Mouse (Mus musculus) intestine, embryonic 16.5 days (tissue): ENCODE results near the gene Cdca3. TPM values are rescaled to one million over a fixed set of nuclear protein-coding genes. Genes with fewer than 3 reads are reported as not detected.

Source experiments
- ATAC-seq: fragments of 200-750 bp; cut with Nextera tagmentation; 2 replicates; pipeline ENCODE4 v1.8.0; 2017; ENCODE audit warnings: moderate TSS enrichment, moderate library complexity
- H3K27ac ChIP-seq: fragments of 300-500 bp; sonication (generic); 2 replicates; pipeline ENCODE4 v1.5.1; 2014; ENCODE audit warnings: mild to moderate bottlenecking, low read length
- H3K27me3 ChIP-seq: fragments of 300-500 bp; sonication (generic); replicated peaks from 2 replicates; pipeline ENCODE4 v1.6.1; 2014; ENCODE audit warnings: low read length, control low read depth, mixed read lengths; ENCODE audit not compliant: control insufficient read depth, insufficient read depth
- H3K36me3 ChIP-seq: fragments of 300-500 bp; sonication (generic); 2 replicates; pipeline ENCODE4 v1.6.1; 2014; ENCODE audit warnings: low read length, control low read depth; ENCODE audit not compliant: control insufficient read depth, insufficient read depth
- H3K4me1 ChIP-seq: fragments of 300-500 bp; sonication (generic); 2 replicates; pipeline ENCODE4 v1.6.1; 2014; ENCODE audit warnings: low read length, control low read depth, mixed read lengths; ENCODE audit not compliant: control insufficient read depth, insufficient read depth
- H3K4me2 ChIP-seq: fragments of 300-500 bp; sonication (generic); 2 replicates; pipeline ENCODE4 v1.6.1; 2014; ENCODE audit warnings: low read depth, low read length, control low read depth
- H3K4me3 ChIP-seq: fragments of 300-500 bp; sonication (generic); 2 replicates; pipeline ENCODE4 v1.5.1; 2014; ENCODE audit warnings: mild to moderate bottlenecking, low read length
- H3K9ac ChIP-seq: fragments of 300-500 bp; sonication (generic); 2 replicates; pipeline ENCODE4 v1.6.1; 2014; ENCODE audit warnings: low read depth, low read length
- H3K9me3 ChIP-seq: fragments of 300-500 bp; sonication (generic); 2 replicates; pipeline ENCODE4 v1.6.1; 2016; ENCODE audit warnings: low read length, control low read depth; ENCODE audit not compliant: control insufficient read depth
- WGBS: fragments of 180-500 bp; shearing (Covaris S2); extraction: QIAGEN DNeasy Blood & Tissue Kit; methylation state at CpG from one replicate; pipeline ENCODE4 v1.1.7; 2014; 5-methylcytosine and 5-hydroxymethylcytosine counted together
- polyA plus RNA-seq: library from polyadenylated mRNA; unstranded; fragments of >200 nt; fragmentation: Nextera tagmentation; extraction: Ambion mirVana; gene quantifications from 2 replicates; pipeline ENCODE4 v1.2.1, GENCODE M21; 2015

Cdca3 gene
- polyA plus RNA-seq, 1 experiment from 2014 or later, result 183 TPM

DNA sequence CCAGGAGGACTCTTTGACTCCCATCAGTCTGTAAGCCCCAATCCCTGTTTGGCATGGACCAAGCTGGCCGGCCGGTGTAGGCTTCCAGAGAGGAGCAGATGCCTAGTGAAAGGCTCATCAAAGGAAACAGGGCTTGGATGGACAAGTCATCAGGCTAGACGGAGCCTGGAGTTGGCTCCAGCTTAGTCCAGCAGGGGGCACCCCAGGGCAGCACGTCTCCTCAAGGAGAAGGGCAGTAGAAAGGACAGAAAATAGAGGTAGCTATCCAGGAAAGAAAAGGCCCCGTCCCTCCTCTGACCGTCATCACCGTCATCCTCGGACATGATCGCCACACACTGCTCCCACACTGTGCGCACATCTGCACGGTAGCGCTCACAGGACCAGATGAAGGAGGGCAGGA lies 30.4 kb downstream of the Cdca3 start:
- H3K4me2 ChIP-seq, result no peak overlapping the region
- no peak overlapping the region for H3K27ac ChIP-seq
- H3K36me3 ChIP-seq, result no peaks in the 10 kb centered on the region
- peak overlapping the region; percentile 20; the same call in 1 of the 2 replicates for H3K9ac ChIP-seq
- peak; percentile 22; the same call in 1 of the 2 replicates for ATAC-seq
- H3K4me1 ChIP-seq, result peaks cover 23% of the 10 kb centered on the region
- H3K9me3 ChIP-seq, result no peaks in the 10 kb centered on the region
- peaks cover 18% of the 10 kb centered on the region; the same call in 1 of the 2 replicates for H3K27me3 ChIP-seq
- WGBS, result 9% methylated on average over 12 of the region's 12 CpGs
- no peak overlapping the region for H3K4me3 ChIP-seq

DNA sequence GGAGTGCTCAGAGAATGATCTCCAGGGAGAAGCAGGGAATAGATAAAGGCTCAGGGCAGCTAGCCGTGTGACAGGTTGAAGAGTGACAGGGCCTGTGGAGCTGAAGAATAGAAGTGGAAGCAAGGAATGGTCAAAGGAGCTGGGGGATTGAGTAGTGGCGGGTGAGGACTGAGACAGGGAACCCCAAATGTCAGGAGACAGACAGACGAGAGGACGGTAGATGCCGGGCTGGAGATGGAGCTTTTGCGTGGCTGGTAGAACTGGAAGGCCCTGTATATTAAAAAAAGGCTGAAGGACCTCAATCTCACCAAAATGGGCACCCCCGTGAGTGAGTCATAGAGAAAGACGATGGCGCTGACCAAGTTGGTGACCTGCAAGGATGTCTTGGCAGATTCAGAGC lies 31.2 kb downstream of the Cdca3 start:
- H3K9ac ChIP-seq, result no peak overlapping the region
- no peaks in the 10 kb centered on the region for H3K36me3 ChIP-seq
- H3K4me1 ChIP-seq, result peaks cover 23% of the 10 kb centered on the region
- H3K27ac ChIP-seq, result no peak overlapping the region
- H3K27me3 ChIP-seq, result peaks cover 20% of the 10 kb centered on the region; the same call in 1 of the 2 replicates
- no peak for ATAC-seq
- H3K4me2 ChIP-seq, result no peak overlapping the region
- H3K9me3 ChIP-seq, result no peaks in the 10 kb centered on the region
- H3K4me3 ChIP-seq, result no peak overlapping the region
- WGBS, result 86% methylated on average over 9 of the region's 9 CpGs

DNA sequence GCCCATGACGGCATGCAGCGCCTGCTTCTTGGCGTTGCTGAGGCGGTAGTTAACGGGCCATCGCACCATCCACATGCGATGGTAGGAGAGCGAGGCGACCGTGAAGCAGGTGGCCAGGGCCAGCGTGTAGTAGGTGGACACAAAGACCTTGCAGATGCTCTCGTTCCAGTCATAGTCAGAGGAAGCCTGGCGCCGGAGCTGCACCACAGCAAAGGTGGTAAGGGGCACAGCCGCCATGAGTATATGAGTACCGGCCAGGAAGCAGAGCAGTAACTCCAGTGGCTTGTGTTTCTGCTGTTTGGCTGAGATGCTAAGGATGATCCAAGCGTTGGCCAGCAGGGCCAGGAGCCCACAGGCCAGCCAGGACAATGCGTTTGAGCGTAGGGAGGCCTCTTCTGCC lies 31.9 kb downstream of the Cdca3 start:
- no peak for ATAC-seq
- Histone ChIP-seq H3K4me3 (no peak overlapping the region), H3K27ac (no peak overlapping the region), H3K36me3 (no peaks in the 10 kb centered on the region), H3K27me3 (peaks cover 20% of the 10 kb centered on the region; the same call in 1 of the 2 replicates), H3K9ac (no peak overlapping the region), H3K9me3 (no peaks in the 10 kb centered on the region), H3K4me2 (no peak overlapping the region), H3K4me1 (peaks cover 17% of the 10 kb centered on the region)
- WGBS, result 74% methylated on average over 19 of the region's 19 CpGs

DNA sequence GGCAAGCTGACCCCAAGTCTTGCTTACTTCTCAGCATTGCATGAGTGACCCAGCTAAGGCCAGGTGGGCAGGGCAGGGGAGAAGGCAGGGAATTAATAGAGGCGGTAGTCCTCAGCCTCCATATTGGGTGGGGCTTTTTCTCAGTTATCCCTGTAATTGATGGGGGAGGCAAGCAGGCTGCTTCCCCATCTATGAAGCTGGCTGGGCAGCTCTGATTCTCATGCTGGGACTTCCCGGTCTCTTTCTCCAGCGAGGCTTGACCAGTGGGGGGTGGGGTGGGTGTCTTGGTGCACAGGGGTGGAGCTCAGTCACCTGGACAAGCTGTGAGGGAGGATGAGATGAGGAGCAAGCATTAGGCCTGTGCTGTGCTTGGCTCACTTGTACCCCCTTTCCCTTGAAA lies 32.5 kb downstream of the Cdca3 start:
- Histone ChIP-seq H3K4me2 (no peak overlapping the region), H3K4me1 (peaks cover 17% of the 10 kb centered on the region), H3K36me3 (no peaks in the 10 kb centered on the region), H3K27me3 (peaks cover 20% of the 10 kb centered on the region; the same call in 1 of the 2 replicates), H3K9ac (no peak overlapping the region), H3K4me3 (no peak overlapping the region), H3K9me3 (no peaks in the 10 kb centered on the region), H3K27ac (no peak overlapping the region)
- ATAC-seq, result no peak
- WGBS, result 42% methylated on average over 3 of the region's 3 CpGs

DNA sequence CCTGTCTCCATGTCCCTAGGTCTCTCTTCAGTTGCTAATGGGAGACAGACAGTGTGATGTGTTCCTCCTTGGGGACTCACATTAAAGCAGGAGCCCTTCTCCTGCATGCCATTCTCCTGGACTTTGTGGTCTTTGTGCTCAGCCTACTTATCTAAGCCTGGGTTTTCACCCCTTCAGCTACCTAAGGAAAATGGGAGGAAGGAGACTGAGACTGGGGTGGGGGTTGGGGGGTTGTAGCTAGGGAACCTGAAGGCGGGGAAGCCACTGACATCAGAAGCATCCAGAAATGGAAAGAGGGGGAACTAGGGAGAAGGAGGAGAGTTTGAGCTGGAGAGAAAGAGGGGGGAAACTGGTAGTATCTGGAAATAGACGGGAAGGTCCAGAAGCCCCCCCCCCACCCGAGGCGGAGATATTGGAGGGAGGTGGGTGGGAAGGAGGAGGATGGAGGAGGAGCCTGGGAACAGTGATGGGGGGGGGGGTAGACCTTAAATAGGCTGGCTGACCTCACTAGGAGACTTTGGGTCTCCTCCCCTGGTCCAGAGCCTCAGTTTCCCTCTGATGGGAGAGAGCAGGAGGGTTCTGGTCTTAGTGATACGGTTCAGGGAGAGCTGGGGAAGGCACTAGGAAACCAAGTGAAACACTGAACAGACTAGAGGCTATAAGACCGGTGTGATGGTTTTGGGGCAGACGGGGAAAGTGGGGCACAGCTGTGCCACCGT lies 33.2 kb downstream of the Cdca3 start:
- Histone ChIP-seq H3K4me3 (peak overlapping the region; percentile 62), H3K36me3 (no peaks in the 10 kb centered on the region), H3K27ac (no peak overlapping the region), H3K4me2 (peak overlapping the region; percentile 99), H3K9ac (peak overlapping the region; percentile 77; the same call in 1 of the 2 replicates), H3K27me3 (peaks cover 19% of the 10 kb centered on the region; the same call in 1 of the 2 replicates), H3K4me1 (peaks cover 17% of the 10 kb centered on the region), H3K9me3 (no peaks in the 10 kb centered on the region)
- WGBS, result 17% methylated on average over 8 of the region's 8 CpGs
- ATAC-seq, result no peak

DNA sequence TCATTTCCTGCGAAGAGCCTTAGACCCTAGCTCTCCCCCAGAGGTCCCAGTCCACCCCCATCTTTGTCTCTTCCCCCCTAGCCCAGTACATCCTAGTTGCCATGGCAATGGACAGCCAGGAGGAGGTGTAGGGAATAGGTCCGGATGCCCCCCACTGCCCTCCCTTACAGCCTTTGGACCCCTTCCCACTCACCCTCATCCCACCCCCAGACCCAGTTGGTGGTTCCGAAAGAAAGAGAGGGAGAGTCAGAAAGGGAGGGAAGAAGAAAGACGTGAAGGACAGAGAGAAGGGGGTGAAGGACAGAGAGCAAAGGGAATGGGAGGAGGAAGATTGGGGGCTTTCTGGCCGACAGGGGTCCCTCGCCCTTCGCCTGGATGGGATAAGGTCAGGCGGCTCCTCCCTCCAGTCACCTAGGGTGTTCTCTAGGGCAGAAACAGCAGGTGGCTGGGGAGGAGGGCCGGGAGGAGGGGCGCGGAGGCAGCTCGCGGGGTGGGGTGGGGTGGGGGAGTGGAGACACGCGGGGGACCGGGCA lies 33.8 kb downstream of the Cdca3 start:
- peak overlapping the region; percentile 77 for H3K9ac ChIP-seq
- H3K4me3 ChIP-seq, result peak overlapping the region; percentile 62
- H3K9me3 ChIP-seq, result no peaks in the 10 kb centered on the region
- WGBS, result 3% methylated on average over 11 of the region's 16 CpGs
- no peaks in the 10 kb centered on the region for H3K36me3 ChIP-seq
- H3K4me2 ChIP-seq, result peak overlapping the region; percentile 99
- H3K27ac ChIP-seq, result no peak overlapping the region
- no peak; the same call in 1 of the 2 replicates for ATAC-seq
- peaks cover 16% of the 10 kb centered on the region; the same call in 1 of the 2 replicates for H3K27me3 ChIP-seq
- peaks cover 13% of the 10 kb centered on the region for H3K4me1 ChIP-seq

DNA sequence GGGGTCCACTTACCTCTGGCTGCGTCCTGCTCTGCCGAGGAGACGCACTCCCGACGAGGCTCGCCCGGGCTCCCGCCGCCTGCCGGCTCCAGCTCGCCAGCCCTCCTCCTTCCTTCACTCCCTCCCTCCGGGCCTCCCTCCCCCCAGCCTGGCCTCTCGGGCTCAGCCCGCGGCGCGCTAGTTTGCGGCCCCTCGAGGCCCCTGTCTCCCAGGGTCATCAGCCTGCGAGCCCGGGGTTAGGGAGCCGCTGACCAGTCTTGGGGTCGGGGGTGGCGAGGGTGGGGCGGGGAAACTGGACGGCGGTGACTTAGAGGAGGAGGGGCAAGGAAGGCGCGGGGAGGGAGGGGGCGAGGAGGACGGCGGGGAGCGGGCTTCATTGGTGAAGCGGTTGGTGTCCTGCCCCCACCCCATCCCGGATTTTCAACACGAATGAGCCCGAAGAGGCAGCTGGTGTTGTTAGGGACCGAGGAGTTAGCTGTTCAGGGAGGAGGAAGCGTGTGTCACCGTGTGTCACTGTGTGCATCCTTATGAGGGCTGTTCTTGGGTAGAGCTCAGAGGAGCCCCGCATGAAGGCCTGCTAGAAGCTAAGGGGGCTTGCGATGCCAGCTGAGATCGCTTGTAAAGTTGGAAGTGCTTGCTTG lies 34.4 kb downstream of the Cdca3 start, which contains the start of gene Gpr162:
TSS of gene Gpr162 (minus strand) at position 326 of the 641 bp plus-strand sequence.
- Histone ChIP-seq H3K27me3 (peaks cover 16% of the 10 kb centered on the region; the same call in 1 of the 2 replicates), H3K9me3 (no peaks in the 10 kb centered on the region), H3K4me3 (peak within 1 kb of the TSS; percentile 62), H3K4me1 (peaks cover 11% of the 10 kb centered on the region), H3K9ac (peak within 1 kb of the TSS; percentile 77), H3K4me2 (peak within 1 kb of the TSS; percentile 99), H3K27ac (no peak within 1 kb of the TSS), H3K36me3 (no peaks in the 10 kb centered on the region)
- peak; percentile 81 for ATAC-seq
- under 1% methylated on average over 37 of the region's 43 CpGs for WGBS

DNA sequence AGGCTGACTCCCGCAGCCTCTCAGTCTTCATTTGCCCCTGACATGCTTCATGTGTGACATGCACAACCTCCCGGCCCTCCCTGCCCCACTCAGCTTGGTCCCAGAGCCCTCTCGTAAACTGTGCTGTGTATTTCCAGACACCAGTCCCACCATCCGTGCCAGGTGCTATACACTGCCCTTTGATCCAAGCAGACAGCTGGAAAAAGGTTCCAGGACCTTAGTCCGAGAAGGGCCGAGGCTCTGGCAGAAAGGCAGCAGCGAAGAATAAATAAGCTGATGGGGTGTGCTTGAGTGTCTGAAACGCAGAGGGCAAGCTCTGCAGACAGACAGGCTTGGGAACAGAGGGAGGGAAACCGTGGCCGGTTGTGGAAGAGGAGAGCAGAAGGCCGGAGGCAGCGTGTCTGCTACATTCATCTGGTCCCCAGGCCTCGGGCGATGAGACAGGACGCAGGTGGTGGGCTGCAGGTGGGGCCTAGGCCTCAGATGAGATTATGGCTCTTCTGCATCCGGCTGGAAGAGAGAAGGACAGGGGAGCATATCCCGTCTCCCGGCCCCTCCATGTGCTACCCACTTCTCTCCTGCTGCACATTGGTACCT lies 36.5 kb downstream of the Cdca3 start:
- no peaks in the 10 kb centered on the region for H3K9me3 ChIP-seq
- no peak overlapping the region for H3K9ac ChIP-seq
- H3K4me1 ChIP-seq, result peaks cover 11% of the 10 kb centered on the region
- WGBS, result 48% methylated on average over 18 of the region's 18 CpGs
- no peak overlapping the region for H3K4me2 ChIP-seq
- no peak for ATAC-seq
- H3K36me3 ChIP-seq, result no peaks in the 10 kb centered on the region
- no peak overlapping the region for H3K4me3 ChIP-seq
- no peak overlapping the region for H3K27ac ChIP-seq
- peaks cover 9% of the 10 kb centered on the region; the same call in 1 of the 2 replicates for H3K27me3 ChIP-seq

DNA sequence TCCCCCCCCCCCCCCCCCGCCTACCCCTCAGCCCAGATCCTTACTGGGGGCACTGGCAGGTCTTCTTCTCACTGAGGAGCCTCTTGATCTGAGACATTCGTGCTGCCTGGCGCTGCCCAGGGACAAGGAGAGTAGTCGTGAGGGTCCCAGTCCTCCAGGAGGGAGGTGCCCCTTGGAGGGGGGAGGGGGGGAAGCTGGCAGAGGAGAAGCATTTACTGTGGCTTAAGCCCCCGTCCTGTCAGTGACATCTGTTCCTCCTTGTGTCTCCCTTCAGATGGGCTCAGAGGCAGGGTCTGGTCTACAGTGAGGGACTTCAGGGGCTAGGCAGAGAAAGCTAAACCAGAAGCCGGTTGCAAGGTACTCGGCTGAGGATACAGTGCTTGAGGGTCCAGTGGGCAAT lies 37.2 kb downstream of the Cdca3 start:
- Histone ChIP-seq H3K27ac (no peak overlapping the region), H3K36me3 (no peaks in the 10 kb centered on the region), H3K4me1 (peaks cover 11% of the 10 kb centered on the region), H3K9ac (no peak overlapping the region), H3K4me2 (no peak overlapping the region), H3K27me3 (peaks cover 9% of the 10 kb centered on the region; the same call in 1 of the 2 replicates), H3K4me3 (no peak overlapping the region), H3K9me3 (no peaks in the 10 kb centered on the region)
- 66% methylated on average over 6 of the region's 7 CpGs for WGBS
- ATAC-seq, result no peak
